Mouse (Mus musculus) inflammation-experienced regulatory T-cells, adult 6 months (primary cell): ENCODE measurements around the gene Serpina1f. TPM values are rescaled to one million over a fixed set of nuclear protein-coding genes. Genes with fewer than 3 reads are reported as not detected.
"Not testable (repeated sequence)": the region's sequence is repeated elsewhere in the genome, so short reads cannot be mapped to it uniquely, and the experiment has no call there.

Source experiments
- ATAC-seq: one replicate; pipeline ENCODE4 v1.8.0; 2017
- polyA plus RNA-seq, 3 experiments: library from polyadenylated mRNA; unstranded; fragments of 100-300 nt; shearing (Covaris generic); gene quantifications; one replicate each; pipeline ENCODE4 v1.2.1; 2017

Serpina1f gene
- not detected for polyA plus RNA-seq

- ATAC-seq = no peak
These were observed at the start of gene Serpina1f for GRCm38 (mm10) chr12:103695429-103695828. Gene Serpina1f (minus strand): TSS chr12:103695529.

- ATAC-seq = not testable (repeated sequence)
These were observed 42.7 kb upstream of the Serpina1f start for GRCm38 (mm10) chr12:103737791-103738580.

GRCm38 (mm10) chr12:103735566-103735965 is 40.2 kb upstream of the Serpina1f start:
- ATAC-seq = not testable (repeated sequence)

- ATAC-seq = not testable (repeated sequence)
These were observed 39.8 kb upstream of the Serpina1f start for GRCm38 (mm10) chr12:103735101-103735500.

GRCm38 (mm10) chr12:103711537-103711936 is 16.2 kb upstream of the Serpina1f start:
- no peak for ATAC-seq

- no peak for ATAC-seq
These were observed 15.1 kb upstream of the Serpina1f start for GRCm38 (mm10) chr12:103710405-103710804.

GRCm38 (mm10) chr12:103706113-103706512 is 10.8 kb upstream of the Serpina1f start:
- no peak for ATAC-seq

- ATAC-seq = no peak
These were observed 10.2 kb upstream of the Serpina1f start for GRCm38 (mm10) chr12:103705547-103705946.

- no peak for ATAC-seq
These were observed 4.9 kb upstream of the Serpina1f start for GRCm38 (mm10) chr12:103700144-103700750.

- no peak for ATAC-seq
These were observed 7.0 kb downstream of the Serpina1f start for GRCm38 (mm10) chr12:103688221-103688814.

GRCm38 (mm10) chr12:103687021-103687420 is 8.3 kb downstream of the Serpina1f start:
- no peak for ATAC-seq

GRCm38 (mm10) chr12:103686050-103686449 is 9.3 kb downstream of the Serpina1f start:
- ATAC-seq = no peak

GRCm38 (mm10) chr12:103685386-103685785 is 9.9 kb downstream of the Serpina1f start:
- ATAC-seq = no peak

GRCm38 (mm10) chr12:103683775-103684174 is 11.6 kb downstream of the Serpina1f start:
- no peak for ATAC-seq

- no peak for ATAC-seq
These were observed 13.6 kb downstream of the Serpina1f start for GRCm38 (mm10) chr12:103681739-103682138.

GRCm38 (mm10) chr12:103681169-103681568 is 14.2 kb downstream of the Serpina1f start:
- ATAC-seq = no peak

- not testable (repeated sequence) for ATAC-seq
These were observed 15.5 kb downstream of the Serpina1f start for GRCm38 (mm10) chr12:103679853-103680252.

- no peak for ATAC-seq
These were observed 19.3 kb downstream of the Serpina1f start, which contains the start of gene Serpina16 for GRCm38 (mm10) chr12:103676039-103676438. Gene Serpina16 (minus strand): TSS chr12:103676139.

GRCm38 (mm10) chr12:103673179-103673578 is 22.1 kb downstream of the Serpina1f start:
- no peak for ATAC-seq

- no peak for ATAC-seq
These were observed 23.8 kb downstream of the Serpina1f start for GRCm38 (mm10) chr12:103671483-103671882.

GRCm38 (mm10) chr12:103670964-103671363 is 24.4 kb downstream of the Serpina1f start:
- no peak for ATAC-seq

- no peak for ATAC-seq
These were observed 25.0 kb downstream of the Serpina1f start for GRCm38 (mm10) chr12:103670344-103670743.

- no peak for ATAC-seq
These were observed 30.0 kb downstream of the Serpina1f start for GRCm38 (mm10) chr12:103665286-103665685.
